Mouse (Mus musculus): ENCODE measurements around the gene Kbtbd2.

GRCm38 (mm10) chr6:56834769-56835168 lies 37.2 kb upstream of the Kbtbd2 start:
- TF ChIP-seq CTCF (IDR thresholded peaks at IDR 0.05; ENCODE audit: low read depth, low read length) (no peak), GATA1 (IDR thresholded peaks at IDR 0.05; ENCODE audit: borderline replicate concordance, low read length) (no peak), TAL1 (conservative IDR thresholded peaks at IDR 0.05; ENCODE audit: low read depth, low read length) (no peak)
